Mouse (Mus musculus) limb, embryonic 11.5 days (tissue): ENCODE measurements around the gene Gm17662. TPM values are rescaled to one million over a fixed set of nuclear protein-coding genes. Genes with fewer than 3 reads are reported as not detected.

ENCODE experiments used
- ATAC-seq: fragments of 200-750 bp; cut with Nextera tagmentation; 2 replicates; pipeline ENCODE4 v1.8.0; 2017; ENCODE audit warnings: low read depth; ENCODE audit not compliant: insufficient number of reproducible peaks, low FRiP score, low TSS enrichment
- DNase-seq: peaks from one replicate; pipeline ENCODE4 v3.0.0-alpha.2; 2015; ENCODE audit warnings: low spot score
- H3K27ac ChIP-seq: fragments of 300-500 bp; sonication (generic); replicated peaks from 2 replicates; pipeline ENCODE4 v1.5.1; 2014; ENCODE audit warnings: low read depth, mild to moderate bottlenecking, low read length
- H3K27me3 ChIP-seq: fragments of 300-500 bp; sonication (generic); 2 replicates; pipeline ENCODE4 v1.6.1; 2014; ENCODE audit warnings: mild to moderate bottlenecking, low read length, mixed read lengths; ENCODE audit not compliant: control insufficient read depth, insufficient read depth
- H3K36me3 ChIP-seq: fragments of 300-500 bp; sonication (generic); 2 replicates; pipeline ENCODE4 v1.6.1; 2014; ENCODE audit warnings: mild to moderate bottlenecking, low read length, moderate library complexity, mixed read lengths; ENCODE audit not compliant: control insufficient read depth, insufficient read depth
- H3K4me1 ChIP-seq: fragments of 300-500 bp; sonication (generic); 2 replicates; pipeline ENCODE4 v1.6.1; 2014; ENCODE audit warnings: low read length, mixed read lengths; ENCODE audit not compliant: control insufficient read depth, insufficient read depth
- H3K4me2 ChIP-seq: fragments of 300-500 bp; sonication (generic); 2 replicates; pipeline ENCODE4 v1.6.1; 2014; ENCODE audit warnings: low read depth, mild to moderate bottlenecking, moderate library complexity; ENCODE audit not compliant: severe bottlenecking
- H3K4me3 ChIP-seq: fragments of 300-500 bp; sonication (generic); 2 replicates; pipeline ENCODE4 v1.5.1; 2014; ENCODE audit warnings: low read depth, low read length
- H3K9ac ChIP-seq: fragments of 300-500 bp; sonication (generic); 2 replicates; pipeline ENCODE4 v1.6.1; 2014; ENCODE audit warnings: mild to moderate bottlenecking, low read length
- H3K9me3 ChIP-seq: fragments of 300-500 bp; sonication (generic); 2 replicates; pipeline ENCODE4 v1.6.1; 2016; ENCODE audit warnings: low read length; ENCODE audit not compliant: control insufficient read depth
- WGBS: fragments of 180-500 bp; shearing (Covaris S2); extraction: QIAGEN DNeasy Blood & Tissue Kit; methylation state at CpG from one replicate; pipeline ENCODE4 v1.1.7; 2014; 5-methylcytosine and 5-hydroxymethylcytosine counted together
- polyA plus RNA-seq: library from polyadenylated mRNA; unstranded; fragments of >200 nt; fragmentation: Nextera tagmentation; extraction: Ambion mirVana; gene quantifications from 2 replicates; pipeline ENCODE4 v1.2.1, GENCODE M21; 2014

The Gm17662 gene
- polyA plus RNA-seq, 1 experiment from 2014 or later, result not detected

DNA sequence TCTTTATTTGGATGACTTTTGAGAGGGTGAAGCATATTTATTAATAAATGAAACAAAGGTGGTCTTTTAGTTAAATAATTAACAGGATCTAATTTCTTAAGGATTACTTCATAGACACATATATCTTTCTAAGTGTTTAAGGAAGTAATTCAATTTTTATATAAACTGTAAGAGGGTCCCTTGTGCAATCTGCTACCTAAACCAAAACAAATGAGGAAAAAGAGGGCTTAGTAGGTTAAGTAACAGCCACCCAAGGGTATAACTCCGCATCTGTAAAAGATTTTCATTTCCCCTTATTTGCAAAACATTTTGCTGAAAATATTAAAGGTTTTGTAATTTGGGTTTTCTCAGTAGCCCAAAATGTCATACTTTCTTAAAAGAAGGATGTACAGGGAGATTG is 7.3 kb downstream of the Gm17662 start:
- Histone ChIP-seq H3K4me3 (no peak overlapping the region), H3K9ac (no peak overlapping the region), H3K27me3 (no peaks in the 10 kb centered on the region), H3K9me3 (no peaks in the 10 kb centered on the region), H3K27ac (no peak overlapping the region), H3K4me2 (no peak overlapping the region), H3K4me1 (no peaks in the 10 kb centered on the region), H3K36me3 (no peaks in the 10 kb centered on the region)
- 93% methylated on average over 1 of the region's 1 CpGs for WGBS
- no peak for DNase-seq
- no peak for ATAC-seq

DNA sequence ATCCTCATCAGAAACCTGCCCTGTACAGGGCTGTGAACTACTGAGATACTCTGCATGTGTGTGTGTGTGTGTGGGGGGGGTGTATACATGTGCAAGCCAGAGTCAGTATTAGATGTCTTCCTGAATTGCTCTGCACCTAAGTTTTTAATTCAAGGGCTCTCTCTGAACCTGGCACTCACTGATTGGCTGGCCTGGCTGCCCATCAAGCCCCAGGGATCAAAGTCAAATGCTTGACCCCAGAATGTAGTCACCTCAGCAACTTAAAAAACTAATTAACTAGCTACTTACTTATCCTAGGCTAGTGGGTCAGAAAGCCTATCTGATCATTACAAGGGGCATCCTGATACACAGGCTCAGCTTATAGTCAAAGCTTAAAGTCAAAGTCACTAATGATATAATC is 12.5 kb downstream of the Gm17662 start:
- Histone ChIP-seq H3K9ac (no peak overlapping the region), H3K4me1 (no peaks in the 10 kb centered on the region), H3K4me2 (no peak overlapping the region), H3K27me3 (no peaks in the 10 kb centered on the region), H3K9me3 (no peaks in the 10 kb centered on the region), H3K27ac (no peak overlapping the region), H3K4me3 (no peak overlapping the region), H3K36me3 (no peaks in the 10 kb centered on the region)
- ATAC-seq, result no peak
- no peak for DNase-seq

DNA sequence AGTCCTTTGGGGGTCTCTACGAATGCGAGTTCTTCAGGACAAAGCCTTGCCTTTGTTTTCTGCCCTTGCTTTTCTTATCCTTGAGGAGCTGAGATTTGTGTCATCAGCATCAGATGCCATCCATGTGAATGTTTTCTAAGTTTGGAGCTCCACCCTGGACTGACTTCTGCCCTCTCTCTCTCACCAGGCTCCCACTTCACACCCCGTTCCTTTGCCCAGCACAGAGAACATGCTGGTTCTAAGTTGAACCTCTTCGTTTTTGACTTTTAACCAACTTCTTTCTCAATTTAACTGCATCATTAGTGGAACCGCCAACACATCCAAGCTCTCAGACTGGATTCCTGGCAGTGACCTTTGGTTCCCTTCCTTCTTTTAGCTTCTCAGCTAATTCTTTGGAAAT is 13.1 kb downstream of the Gm17662 start:
- no peak for DNase-seq
- ATAC-seq, result no peak
- Histone ChIP-seq H3K9me3 (no peaks in the 10 kb centered on the region), H3K4me2 (no peak overlapping the region), H3K4me1 (no peaks in the 10 kb centered on the region), H3K27me3 (no peaks in the 10 kb centered on the region), H3K9ac (no peak overlapping the region), H3K36me3 (no peaks in the 10 kb centered on the region), H3K27ac (no peak overlapping the region), H3K4me3 (no peak overlapping the region)
- 92% methylated on average over 5 of the region's 5 CpGs for WGBS

DNA sequence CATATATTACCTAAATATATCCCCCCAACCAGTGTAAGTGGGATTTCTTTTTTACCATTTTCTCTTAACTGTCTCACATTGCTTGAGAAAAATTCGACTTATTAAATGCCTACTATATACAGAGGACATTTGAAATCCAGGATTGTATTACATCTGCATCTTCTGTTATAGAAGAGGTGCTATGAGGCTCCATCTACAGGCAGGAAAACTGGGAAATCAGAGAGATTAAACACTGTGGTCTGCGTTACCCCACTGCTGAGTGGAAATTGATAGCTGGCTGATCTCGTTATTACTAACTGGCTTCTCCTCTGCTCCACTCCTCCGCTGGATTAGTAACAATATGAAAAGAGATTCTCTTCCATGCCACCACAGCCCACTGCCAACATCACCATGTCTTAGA is 18.7 kb downstream of the Gm17662 start:
- WGBS, result 74% methylated on average over 4 of the region's 4 CpGs

DNA sequence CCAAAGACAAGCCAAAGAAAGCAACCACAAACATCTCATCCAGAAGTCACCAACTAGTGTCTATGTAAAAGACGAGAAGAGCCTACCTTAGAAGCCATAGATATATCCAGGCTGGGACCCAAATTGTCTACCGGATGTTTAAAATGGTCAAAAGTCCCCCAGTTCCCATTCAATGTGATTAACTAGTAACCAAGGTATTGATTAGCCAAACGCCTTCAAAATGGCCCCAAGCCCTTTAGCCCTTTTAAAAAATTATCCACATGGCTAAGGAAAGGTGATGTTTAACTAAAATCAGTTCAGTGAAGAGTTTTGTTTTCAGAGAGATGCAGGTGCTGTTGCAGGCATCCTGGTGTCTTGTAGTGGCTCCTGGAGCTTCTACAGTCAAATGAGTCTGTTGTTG is 19.2 kb downstream of the Gm17662 start, which contains the start of gene C8a:
TSS of gene C8a (minus strand) at position 76 of the 400 bp plus-strand sequence.
- Histone ChIP-seq H3K4me1 (no peaks in the 10 kb centered on the region), H3K9me3 (no peaks in the 10 kb centered on the region), H3K4me2 (no peak within 1 kb of the TSS), H3K4me3 (no peak within 1 kb of the TSS), H3K9ac (no peak within 1 kb of the TSS), H3K27ac (no peak within 1 kb of the TSS), H3K27me3 (no peaks in the 10 kb centered on the region), H3K36me3 (no peaks in the 10 kb centered on the region)
- no peak for ATAC-seq
- 86% methylated on average over 3 of the region's 3 CpGs for WGBS
- DNase-seq, result no peak

More for the DNA sequence above, 18.7 kb downstream of the Gm17662 start:
- Histone ChIP-seq H3K36me3 (no peaks in the 10 kb centered on the region), H3K9me3 (no peaks in the 10 kb centered on the region), H3K9ac (no peak overlapping the region), H3K27ac (no peak overlapping the region), H3K4me2 (no peak overlapping the region), H3K27me3 (no peaks in the 10 kb centered on the region), H3K4me1 (no peaks in the 10 kb centered on the region), H3K4me3 (no peak overlapping the region)
- ATAC-seq (no peak), DNase-seq (no peak)

DNA sequence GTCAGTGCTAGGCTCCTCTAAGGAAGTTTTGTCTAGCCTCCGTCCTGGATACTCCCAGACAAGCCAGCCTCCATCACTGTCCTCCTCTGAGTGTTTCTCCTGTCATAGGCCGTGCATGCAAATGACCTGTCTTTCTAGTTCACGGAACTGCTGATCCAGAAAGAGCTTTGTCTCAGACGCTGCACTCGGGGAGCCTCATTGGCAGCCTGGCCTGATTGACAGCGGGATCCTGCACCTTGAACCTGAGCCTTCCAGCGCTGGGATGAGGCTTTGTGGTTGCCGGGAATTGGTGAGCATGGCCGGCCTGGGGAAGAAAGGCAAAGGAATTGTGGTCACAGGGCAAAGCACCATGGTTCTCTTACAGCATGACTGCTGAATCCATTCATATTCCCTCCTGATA is 30.4 kb downstream of the Gm17662 start:
- H3K9ac ChIP-seq, result no peak overlapping the region
- ATAC-seq (no peak), DNase-seq (no peak)
- no peaks in the 10 kb centered on the region for H3K4me1 ChIP-seq
- no peaks in the 10 kb centered on the region for H3K9me3 ChIP-seq
- H3K27me3 ChIP-seq, result no peaks in the 10 kb centered on the region
- H3K4me2 ChIP-seq, result no peak overlapping the region
- WGBS, result 80% methylated on average over 9 of the region's 9 CpGs
- H3K27ac ChIP-seq, result no peak overlapping the region
- no peak overlapping the region for H3K4me3 ChIP-seq
- no peaks in the 10 kb centered on the region for H3K36me3 ChIP-seq

GRCm38 (mm10) chr4:104888499-104889262 is 31.6 kb downstream of the Gm17662 start:
- H3K27me3 ChIP-seq, result no peaks in the 10 kb centered on the region
- WGBS, result 69% methylated on average over 9 of the region's 9 CpGs

GRCm38 (mm10) chr4:104891708-104892107 is 34.6 kb downstream of the Gm17662 start:
- ATAC-seq (no peak), DNase-seq (no peak)
- no peak overlapping the region for H3K4me2 ChIP-seq
- no peak overlapping the region for H3K4me3 ChIP-seq
- no peaks in the 10 kb centered on the region for H3K4me1 ChIP-seq
- H3K27me3 ChIP-seq, result no peaks in the 10 kb centered on the region
- no peak overlapping the region for H3K9ac ChIP-seq
- H3K36me3 ChIP-seq, result no peaks in the 10 kb centered on the region
- WGBS, result 92% methylated on average over 7 of the region's 7 CpGs
- no peak overlapping the region for H3K27ac ChIP-seq
- no peaks in the 10 kb centered on the region for H3K9me3 ChIP-seq

More at GRCm38 (mm10) chr4:104888499-104889262, 31.6 kb downstream of the Gm17662 start:
- no peak overlapping the region for H3K27ac ChIP-seq
- DNase-seq (no peak), ATAC-seq (no peak)
- H3K4me1 ChIP-seq, result no peaks in the 10 kb centered on the region
- H3K9ac ChIP-seq, result no peak overlapping the region
- H3K36me3 ChIP-seq, result no peaks in the 10 kb centered on the region
- no peak overlapping the region for H3K4me2 ChIP-seq
- no peak overlapping the region for H3K4me3 ChIP-seq
- no peaks in the 10 kb centered on the region for H3K9me3 ChIP-seq

- DNase-seq (no peak), ATAC-seq (no peak)
- no peaks in the 10 kb centered on the region for H3K4me1 ChIP-seq
- no peak overlapping the region for H3K9ac ChIP-seq
- no peak overlapping the region for H3K4me2 ChIP-seq
- no peak overlapping the region for H3K27ac ChIP-seq
- H3K4me3 ChIP-seq, result no peak overlapping the region
- 87% methylated on average over 5 of the region's 5 CpGs for WGBS
- H3K9me3 ChIP-seq, result no peaks in the 10 kb centered on the region
- H3K27me3 ChIP-seq, result no peaks in the 10 kb centered on the region
- H3K36me3 ChIP-seq, result no peaks in the 10 kb centered on the region
Observed at GRCm38 (mm10) chr4:104893588-104893987, 36.5 kb downstream of the Gm17662 start.
